Mouse (Mus musculus) thymus, postnatal 36 days (tissue): ENCODE results near the gene Panx1.

Source experiments
- DNase-seq, 2 experiments: peaks; one replicate each; pipeline ENCODE4 v3.0.0; 2022; ENCODE audit warnings: mixed read lengths in 2 of 2

Panx1 gene

DNA sequence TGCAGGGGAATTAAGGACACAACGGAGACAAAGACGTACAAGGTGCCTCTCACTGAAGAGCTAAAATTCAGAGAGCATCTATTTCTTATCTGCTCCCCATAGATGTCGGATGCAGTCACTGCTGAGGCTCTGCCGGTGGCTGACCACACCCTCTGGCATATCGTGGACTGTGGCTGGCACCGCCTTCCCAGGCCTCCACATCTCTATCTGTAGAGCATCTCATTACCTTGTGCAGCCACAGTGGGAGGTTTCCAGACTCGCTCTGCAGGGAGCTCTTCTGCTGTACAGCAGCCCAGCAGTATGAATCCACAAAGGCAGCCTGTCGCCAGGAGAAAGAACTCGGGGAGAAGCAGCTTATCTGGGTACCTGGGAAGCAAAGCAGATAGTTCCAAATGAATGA, 24.1 kb downstream of the Panx1 start:
- no peak for DNase-seq

DNA sequence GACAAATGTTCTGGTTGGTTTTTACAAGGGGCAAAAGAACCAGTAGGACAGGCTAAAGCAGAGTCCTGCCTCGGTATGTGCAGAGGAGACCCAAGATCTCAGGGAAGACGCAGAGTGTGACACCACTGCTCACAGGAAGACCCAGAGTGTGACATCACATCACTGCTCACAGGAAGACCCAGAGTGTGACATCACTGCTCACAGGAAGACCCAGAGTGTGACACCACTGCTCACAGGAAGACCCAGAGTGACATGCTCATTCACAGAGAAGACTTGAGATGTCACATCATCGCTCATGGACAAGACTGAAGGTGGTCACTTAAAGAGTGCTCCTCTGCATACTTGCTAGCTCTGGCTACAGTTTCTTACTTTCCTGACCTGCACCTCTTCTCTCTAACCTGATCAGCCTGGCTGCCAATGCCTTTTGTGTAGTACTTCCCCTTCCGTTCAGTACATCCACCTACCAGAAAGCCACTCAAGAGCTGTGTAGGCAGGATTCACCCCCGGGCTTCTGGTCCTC, 24.7 kb downstream of the Panx1 start:
- no peak for DNase-seq

DNA sequence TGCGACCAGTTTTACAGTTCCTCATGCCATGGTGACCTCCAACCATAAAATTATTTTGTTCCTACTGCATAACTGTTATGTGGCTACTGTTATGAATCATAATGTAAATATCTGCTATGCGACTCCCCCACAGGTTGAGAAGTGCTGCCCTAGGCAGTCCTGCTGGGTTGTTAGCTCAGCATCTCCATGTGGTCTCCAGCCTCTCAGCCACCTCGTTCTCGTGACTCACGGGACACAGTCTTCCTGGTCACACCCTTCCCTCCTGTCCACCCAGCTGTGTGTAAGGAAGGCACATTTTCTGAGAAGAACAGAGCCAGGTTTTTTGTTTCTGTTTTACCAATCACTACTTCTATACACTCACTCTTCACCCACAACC, 26.5 kb downstream of the Panx1 start:
- no peak for DNase-seq

DNA sequence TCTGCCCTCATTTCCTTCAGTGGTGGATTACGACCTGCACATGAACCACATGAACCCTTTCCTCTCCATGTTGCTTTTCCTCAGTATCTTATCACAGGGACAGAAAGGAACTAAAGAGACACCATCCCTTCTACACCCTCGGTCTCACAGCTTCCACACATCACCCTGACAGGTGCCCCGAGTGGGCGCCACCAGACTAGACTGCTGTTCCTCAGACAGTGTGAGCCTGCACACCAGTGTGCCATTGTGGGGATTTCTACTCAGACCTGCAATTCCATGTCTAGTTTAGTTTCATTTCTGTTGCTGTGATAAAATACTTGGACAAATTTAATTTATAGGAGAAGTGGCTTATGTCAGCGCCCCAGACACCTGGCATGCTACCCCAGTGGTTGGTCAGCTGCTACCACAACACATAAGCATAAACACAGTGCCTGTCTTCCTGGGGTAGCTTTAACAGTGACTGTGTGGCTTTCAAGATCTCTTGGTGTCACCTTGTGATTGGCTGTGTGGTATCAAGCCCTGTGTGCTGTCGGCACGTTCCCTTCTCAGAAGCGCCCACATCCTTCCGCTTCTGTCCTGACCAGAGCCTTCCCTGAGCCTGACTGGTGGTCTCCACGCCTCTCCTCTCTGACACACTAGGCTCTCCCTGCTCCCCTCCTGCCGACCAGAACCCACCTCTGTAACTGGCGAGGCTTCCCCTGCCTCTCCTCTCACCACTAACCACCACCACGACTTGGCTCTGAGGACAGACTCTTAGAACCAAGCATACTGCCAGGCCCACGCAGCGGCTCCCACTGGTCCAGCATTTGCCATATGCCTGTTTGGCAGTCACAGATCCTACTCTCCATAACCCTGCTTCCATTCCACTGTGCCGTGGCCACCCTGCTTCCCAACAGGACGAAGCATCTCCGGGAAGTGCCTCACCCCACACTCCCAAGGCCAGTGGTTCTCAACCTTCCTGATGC, 27.2 kb downstream of the Panx1 start:
- DNase-seq = peak; percentile 75 to 84

DNA sequence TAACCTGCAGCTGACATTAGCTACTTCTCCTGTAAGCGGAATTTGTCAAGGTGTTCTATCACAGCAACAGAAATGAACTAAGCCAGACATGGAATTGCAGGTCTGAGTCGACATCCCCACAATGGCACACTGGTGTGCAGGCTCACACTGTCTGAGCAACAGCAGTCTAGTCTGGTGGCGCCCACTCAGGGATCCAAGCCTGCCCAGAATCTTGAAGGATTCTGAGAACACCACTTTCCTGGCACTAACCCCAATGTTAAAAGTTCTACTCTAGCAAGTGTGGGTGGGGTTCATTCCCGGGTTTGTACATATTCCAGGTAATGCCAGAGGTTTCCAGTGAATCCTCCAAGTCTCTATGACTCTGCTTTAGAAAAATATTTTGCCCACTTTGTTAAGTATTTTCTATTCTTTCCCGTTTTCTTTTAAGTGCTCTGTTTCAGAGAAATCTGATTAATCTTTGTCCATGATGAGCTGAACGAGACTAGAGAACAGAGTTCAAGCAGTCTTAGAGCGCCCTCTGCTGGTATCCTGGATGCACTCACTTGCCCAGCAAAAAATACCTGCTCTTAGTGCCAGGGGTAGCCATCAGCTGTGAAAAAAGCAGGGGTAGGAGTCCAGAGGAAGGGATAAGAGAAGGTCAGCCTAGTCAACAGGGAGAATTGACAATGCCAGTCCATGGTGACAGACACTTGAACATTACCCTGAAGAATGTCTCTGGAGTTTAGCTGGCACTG, 29.9 kb downstream of the Panx1 start:
- peak; percentile 65 to 67 for DNase-seq

DNA sequence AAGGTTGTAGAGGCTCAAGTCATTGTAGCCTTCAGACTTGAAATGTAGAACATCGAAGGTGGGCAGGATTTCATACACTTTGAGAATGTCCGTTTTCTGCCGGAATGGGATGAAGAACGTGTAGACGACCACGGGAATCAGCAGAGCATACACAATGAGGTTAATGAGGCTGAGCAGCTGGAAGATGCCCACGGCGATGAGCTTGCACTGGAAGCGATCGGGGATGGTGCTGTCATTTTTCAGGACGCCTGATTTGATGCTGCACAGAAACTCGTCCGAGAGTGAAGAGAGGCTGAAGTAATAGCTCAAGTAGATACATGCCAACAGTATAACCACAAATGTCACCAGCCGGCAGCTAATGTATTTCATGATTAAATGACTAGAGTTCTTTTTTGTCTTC, 37.7 kb downstream of the Panx1 start:
- DNase-seq = no peak

DNA sequence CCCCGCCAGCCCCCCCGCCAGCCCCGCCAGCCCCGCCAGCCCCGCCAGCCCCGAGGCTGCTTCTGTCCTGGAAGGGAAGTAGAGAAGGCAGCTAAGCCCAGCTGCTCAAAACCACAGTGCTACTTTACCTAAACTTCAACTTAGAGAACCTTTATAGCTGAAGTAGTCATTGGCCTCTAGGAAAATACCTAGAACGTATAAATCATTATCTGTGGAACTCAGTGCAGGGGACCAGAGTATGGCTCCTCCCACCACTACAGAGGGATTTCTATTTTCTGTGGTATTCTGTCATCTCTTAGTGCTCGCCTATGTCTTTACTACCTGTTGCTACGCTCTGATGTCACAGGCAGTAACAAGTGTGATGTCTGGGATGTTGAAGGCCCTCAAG, 41.0 kb downstream of the Panx1 start:
- no peak for DNase-seq

DNA sequence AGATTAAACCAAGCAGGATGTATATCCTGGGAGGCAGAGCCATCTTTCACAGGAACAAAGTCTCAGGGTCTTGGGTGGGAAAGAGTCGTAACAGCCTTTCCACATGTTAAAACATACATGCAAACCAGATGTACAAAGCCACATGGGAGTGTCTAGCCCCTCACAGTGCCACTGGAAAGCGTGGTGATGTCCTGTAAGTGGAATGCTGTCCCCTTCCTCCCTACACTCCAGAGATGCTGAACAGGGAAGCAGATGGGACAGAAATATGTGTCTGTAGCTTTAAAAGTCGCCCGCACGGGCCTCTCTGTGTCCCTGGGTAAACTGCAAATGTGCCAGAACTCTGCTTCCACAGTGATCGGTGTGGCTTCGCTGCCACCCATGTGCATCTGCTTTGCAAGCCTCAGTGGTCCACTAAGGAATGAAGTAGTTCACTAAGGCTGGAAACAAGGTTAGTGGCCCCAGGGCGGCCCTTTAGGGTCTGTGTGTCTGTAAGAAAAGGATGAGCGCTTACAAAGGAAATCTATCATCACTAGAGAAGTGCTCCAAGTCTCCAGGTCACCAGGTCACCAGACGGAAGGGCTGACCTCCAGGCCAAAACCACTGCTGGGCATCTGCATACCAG, 41.5 kb downstream of the Panx1 start:
- DNase-seq = no peak

DNA sequence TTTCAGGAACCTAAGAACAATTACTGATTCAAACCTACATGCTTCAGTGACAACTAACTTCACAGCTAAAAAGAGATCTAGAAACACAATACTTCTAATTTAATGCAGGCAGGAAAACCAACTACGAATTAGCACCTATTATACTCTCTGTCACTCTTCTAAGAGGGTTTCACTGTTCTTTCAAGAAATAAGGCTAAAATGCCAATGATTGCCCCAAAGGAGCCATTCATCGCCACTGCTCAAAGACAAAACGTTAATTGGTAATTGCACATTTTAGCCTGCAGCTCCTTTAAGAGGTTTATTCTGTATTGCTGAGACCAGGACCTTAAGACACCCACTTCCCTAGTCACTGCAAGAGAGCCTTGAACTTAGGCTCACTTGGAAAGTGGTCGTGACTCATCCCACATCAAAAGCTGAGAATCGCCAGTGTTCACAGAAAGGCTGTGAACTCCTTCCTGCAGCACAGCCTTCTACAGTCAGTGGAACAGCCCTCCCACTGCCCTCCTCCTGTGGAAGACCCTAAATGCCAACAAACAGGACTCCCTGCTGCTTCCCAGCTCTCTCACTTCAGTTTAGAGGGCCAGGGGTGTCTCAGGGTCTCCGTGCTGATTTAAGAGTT, 42.2 kb downstream of the Panx1 start:
- DNase-seq = no peak

DNA sequence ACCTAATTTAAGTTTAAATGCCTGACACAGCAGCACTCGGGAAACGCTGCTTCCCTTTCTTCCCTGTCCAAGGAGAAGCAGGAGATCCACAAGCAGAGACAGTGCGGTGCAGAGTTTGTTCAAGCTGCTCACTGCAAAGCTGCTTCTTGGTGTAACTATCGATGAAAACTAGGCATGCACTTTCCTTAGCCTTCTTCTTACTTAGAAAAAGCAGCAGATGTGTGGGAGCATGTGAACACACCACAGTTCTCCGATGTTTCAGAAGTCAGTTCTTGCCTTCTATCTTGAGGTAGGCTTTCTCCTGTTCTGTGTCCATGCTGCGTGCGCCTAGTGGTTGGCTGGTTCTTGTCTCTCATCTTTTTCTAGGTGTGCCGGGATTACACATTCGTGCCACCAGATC, 46.5 kb downstream of the Panx1 start:
- no peak for DNase-seq

DNA sequence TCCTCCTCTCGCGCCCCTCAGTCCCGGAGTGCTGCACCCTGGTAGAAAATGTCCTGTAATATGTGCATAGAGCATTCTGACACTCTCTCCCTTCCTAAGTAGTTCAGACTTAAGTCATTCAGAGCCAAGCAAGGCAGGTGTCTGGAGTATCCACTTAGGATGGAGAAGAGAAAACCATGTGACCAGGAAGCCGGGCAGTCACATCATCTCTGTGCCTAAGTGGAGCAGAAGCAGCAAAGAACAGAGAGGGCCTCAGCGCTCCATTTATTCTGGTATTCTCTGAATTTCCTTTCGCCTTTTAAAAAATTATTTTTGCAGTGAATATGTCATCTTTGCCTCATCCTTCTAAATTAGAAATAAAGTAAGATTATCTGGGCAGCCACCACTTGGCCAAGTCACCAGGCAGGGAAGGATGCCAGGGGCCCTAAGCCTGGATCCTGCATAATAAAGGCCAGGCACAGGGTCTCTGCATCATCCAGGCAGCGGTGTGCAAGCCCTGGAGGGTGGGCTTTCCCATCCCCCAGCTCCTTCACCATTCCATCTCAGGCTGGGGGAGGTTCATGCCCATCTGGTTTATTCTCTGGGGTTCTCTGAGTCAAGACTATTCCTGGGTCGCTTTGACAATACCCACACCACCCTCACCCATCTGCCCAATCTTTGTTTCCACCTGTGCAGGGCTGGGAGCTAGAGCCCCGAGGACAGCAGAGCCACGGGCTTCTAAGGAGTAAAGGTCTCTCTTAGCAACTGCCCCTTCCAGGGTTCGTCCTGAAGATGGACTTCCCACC, 47.8 kb downstream of the Panx1 start:
- no peak for DNase-seq

DNA sequence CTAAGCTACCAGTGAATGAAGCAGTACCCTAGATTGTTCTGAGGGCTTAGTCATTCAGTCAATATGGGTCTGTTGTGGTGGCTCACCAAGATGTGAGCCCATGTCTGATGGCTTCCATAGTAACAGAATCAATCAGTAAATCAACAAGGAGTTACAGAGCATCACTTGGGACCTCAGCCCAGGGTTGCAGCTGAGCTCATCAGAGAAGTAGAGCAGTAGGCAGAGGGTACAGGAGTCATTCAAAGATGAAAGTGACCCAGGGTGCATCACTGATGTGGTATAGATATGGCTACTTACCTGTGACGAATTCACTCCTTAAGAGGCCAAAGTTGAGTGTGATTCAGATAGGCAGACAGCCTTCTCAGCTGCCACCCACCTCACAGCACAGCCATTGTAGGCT, 49.8 kb downstream of the Panx1 start:
- DNase-seq = no peak

DNA sequence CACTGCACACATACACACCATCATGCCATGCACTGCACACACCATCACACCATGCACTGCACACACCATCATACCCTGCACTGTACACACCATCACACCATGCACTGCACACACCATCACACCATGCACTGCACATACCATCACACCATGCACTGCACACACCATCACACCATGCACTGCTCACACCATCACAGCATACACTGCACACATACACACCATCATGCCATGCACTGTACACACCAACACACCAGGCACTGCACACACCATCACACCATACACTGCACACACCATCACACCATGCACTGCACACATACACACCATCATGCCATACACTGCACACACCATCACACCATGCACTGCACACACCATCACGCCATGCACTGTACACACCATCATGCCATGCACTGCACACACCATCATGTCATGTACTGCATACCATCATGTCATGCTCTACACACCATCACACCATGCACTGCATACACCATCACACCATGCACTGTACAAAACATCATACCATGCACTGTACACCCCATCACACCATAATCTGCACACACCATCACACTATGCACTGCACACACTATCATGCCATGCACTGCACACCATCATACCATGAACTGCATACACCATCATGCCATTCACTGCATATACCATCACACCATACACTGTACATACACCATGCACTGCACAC, 56.5 kb downstream of the Panx1 start:
- DNase-seq = no peak

DNA sequence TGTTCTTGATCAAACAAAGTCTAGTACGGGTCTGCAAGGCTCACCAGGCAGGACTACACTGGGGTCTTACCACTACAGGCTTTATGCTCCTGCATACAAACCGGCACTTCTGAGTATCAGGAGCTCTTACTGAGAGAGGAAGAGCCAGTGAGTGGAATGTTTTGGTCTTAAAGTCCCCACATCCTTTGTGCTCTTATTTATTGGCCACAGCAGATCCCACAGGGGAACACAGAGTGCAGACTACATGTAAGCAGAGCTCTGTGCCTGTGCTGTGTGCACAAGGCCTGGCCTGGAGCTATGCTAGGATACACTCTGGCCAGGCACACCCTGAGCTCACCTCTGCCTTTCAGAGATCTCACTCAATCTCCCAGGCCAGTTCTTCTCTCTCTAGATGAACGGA, 62.1 kb downstream of the Panx1 start:
- no peak for DNase-seq

DNA sequence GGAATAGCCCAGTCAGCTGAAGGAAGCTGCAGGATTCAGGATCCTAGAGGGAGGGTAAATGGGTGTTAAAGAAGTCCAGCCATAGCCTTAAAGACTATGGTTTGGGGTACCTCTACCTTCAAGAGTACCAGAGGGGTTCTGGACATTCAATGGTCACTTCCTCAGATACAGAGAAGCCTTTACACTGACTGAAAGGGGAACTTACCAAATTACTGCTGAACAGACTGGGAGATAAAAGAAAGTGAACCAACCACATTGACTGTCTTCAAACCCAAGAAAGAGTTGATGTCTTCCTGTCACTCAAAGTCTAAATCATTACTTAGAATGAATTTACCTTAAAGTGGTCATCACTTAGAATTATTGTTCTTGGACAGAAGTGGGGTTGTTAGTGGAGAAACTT, 62.6 kb downstream of the Panx1 start:
- DNase-seq = no peak

DNA sequence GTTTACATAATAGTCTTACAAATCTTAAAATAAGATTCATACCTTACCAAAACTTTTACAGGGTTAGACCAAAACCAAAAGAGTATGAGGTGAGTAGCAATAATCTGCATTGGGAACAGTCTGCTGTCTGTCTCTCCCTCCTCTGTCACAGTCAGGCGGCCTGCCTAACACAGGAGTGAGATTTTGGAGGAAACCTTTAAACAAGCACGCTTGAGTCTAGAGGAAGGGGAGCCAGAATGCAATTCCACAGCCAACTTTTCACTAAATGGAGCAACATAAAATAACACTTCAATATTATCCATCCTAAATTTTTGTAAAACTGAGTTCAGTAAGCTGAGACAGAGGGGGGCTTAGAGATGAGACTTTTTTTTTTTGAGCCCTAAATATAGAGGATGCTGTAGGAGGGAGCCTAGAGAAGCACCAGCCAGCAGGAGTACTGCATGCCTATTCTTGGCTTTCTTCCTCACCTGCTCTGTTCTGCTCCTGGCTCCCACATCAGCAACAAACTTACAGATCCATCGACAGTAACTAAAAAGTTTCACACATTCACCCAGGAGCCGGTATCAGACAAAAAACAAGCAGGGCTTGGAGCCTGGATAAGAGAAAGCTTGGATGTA, 63.6 kb downstream of the Panx1 start:
- no peak for DNase-seq

DNA sequence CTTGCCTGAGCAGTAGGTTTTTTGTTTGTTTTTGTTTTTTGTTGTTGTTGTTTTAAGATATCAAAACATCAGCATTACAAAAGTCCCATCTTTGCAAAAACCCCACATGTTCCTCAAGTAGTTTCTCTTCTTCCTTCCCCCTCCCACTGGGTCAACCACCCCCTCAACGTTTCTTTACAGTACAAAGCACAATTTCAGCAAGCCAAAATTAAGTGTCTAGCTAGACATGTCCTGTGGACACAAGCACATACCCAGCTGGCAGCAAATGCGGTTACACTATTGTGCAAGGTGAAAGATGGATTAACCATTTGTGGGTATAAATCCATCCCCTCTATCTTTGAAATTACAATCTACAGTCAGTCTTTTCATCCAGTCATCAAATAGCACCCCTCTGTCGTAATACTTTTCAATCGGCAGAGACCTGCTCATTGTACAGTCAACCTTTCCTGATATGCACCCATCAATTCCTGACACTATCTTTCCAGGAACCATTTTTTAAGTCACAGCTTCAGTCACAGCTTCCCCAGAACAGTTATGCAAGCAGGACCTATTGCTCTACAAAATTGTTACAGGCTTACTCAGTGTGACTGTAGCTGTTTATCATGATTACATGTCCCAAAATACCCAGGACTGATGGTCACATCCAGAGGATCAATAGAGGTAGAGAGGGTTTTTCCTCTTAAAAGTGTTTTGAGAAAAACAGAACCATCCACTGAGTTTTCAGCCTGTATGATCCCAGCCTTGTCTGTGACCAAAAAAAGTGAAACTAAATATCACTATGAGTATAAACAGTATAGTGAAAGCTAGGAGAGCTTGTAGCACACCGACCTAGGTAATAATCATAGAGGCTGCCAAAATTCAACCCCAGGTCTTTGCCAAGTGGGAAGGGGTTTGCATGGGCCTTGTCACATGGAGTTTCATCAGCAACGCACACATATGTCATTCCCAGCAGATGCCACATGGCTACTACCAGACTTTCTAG, 70.7 kb downstream of the Panx1 start:
- no peak for DNase-seq

DNA sequence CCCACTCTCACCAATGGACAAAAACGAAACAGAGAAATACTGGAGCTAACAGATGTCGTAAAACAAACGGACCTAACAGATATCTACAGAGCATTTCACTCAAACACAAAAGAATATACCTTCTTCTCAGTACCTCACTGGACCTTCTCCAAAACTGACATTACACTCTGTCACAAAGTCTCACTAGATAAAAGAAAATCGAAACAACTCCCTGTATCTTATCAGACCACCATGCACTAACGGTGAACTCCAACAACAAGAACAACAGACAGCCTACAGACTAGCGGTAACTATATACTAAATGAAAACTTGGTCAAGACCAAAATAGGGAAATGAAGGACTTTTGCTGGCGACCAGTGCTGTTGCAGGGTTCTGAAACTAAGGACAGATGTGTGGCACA, 71.5 kb downstream of the Panx1 start:
- DNase-seq = no peak

DNA sequence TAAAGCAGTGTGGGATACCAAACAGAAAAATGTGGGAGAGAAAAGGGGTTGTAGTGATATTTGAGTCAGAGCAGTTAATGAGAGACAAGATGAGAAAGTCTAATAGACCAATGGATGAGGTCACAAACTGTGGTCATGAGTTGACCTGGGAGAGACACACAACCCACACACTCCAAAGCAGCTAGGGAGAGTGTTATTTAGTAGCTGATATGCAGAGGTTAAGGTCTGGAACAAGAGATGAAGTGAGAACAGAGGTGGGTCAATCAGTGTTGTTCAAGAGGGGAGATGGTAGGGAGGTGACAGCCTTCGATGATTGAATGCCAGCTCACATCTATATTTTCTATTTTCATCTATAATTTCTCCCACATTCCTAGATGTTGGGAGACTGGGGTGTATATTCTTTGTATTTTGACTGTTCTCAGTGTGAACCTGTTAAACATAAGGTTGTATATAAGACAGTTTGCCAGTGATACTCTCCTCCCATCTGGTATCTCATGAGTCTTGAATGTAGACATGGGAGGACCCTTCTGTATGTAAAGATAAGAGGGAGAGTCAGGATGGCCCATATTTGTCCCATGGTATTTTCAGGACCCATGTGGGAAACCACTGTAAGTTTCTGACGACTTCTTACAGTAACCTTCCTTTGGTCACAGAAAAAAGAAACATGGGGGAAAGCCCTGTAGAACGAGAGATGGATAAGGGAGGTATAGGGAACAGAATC, 74.3 kb downstream of the Panx1 start:
- DNase-seq = no peak
